Mouse (Mus musculus) cortical plate, adult 2 months (tissue): ENCODE measurements around the gene Rac1.

Experiments used
- CTCF ChIP-seq: fragments of 200-500 bp; IDR thresholded peaks from 2 replicates; pipeline ENCODE4 v1.5.1; 2011; ENCODE audit warnings: mild to moderate bottlenecking, control low read depth, low read length; ENCODE audit not compliant: insufficient read depth; ENCODE audit errors: extremely low read depth
- POLR2A ChIP-seq: fragments of 200-500 bp; IDR thresholded peaks from 2 replicates; pipeline ENCODE4 v1.6.1; 2011; ENCODE audit warnings: mild to moderate bottlenecking, low read length, control low read depth; ENCODE audit not compliant: insufficient read depth; ENCODE audit errors: extremely low read depth

DNA sequence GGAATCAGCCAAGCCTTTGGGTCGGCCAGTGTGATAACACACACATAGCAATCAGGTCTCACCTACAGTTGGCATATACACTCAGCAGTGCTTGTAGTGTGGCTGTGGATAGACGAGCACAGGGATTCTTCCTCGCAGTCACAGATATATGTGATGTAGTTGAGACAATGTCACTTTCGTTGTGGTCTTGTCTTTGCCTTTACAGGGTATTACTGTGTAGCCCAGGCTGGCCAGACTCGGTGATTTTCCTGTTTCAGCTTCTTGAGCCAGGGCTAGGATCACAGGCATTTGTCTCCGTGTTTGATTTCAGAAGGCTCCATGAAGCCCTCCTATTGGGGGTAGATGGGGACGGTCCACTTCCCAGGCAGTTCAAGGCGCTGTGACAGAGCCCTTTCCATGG is 58.2 kb downstream of the Rac1 start:
- TF ChIP-seq CTCF (no peak), POLR2A (no peak)
